Mouse (Mus musculus): ENCODE data around the gene Frzb.
"Not testable (repeated sequence)": the region's sequence is repeated elsewhere in the genome, so short reads cannot be mapped to it uniquely, and the experiment has no call there.

Gene Frzb

DNA sequence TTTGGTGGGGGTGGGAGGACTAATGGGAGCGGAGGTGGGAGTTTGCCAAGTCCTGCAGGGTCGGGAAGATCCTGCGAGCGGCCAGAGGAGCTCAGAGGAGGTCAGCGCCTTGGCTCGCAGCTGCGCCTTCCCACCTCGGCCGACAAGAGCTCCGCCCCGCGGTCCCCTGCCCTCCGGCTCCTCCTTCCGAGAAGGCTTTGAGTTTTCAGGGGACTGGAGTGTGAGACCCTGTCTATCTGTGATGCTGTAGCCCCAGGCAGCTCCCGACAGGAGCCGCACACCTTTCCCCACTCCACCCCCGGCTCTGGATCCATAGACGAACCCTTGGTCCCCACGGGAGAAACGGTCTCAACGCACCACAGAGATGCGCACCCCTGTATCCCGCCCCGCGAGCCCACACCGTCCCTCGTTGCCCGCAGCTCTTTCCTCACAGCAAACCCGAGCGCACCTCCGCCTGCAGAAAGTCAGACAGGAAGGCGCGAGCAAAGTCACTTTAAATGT lies at the start of gene Frzb:
TSS of gene Frzb (minus strand) at position 335 of the 501 bp plus-strand sequence.
- peak; percentile 88 for DNase-seq (ENCODE audit: low spot score)

DNA sequence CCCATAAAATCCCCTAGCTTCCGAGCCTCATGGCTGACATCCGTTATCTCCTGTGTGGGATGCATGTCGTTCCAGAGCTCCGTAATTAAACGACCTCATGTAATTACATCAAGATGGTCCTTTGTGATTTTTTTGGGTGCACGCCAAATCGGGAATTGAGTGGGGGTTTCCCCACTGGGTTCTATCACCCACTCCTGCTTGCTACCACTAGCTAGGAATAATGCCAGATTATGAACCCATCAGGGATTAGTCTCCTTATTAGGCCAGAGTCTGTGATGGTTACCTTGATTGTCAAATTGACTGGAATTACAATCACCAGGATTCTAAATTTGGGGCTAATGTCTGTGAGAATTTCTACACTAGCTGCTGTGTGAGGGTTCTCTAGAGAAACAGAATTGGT lies 47.9 kb upstream of the Frzb start:
- DNase-seq (ENCODE audit: low spot score) = not testable (repeated sequence)

DNA sequence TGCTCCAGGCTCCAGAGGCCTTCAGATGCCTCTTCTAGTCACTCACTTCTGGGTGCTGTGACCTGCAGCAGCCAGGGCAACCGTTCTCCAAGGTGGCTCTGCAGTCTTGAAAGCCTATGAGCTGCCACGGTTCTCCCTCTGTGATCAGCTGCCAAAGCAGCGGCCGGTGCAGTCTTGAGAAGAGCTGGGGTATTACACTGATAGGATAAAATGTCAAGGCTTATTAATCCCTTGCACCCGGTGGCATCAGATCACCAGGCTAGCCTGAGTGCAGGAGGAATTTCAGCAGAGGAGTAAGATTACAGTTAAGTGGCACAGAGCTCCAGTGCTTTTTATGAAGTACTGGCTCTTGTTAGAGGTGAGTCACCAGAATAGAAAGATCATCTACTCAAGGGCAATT lies 39.4 kb upstream of the Frzb start:
- DNase-seq (ENCODE audit: low spot score) = no peak

DNA sequence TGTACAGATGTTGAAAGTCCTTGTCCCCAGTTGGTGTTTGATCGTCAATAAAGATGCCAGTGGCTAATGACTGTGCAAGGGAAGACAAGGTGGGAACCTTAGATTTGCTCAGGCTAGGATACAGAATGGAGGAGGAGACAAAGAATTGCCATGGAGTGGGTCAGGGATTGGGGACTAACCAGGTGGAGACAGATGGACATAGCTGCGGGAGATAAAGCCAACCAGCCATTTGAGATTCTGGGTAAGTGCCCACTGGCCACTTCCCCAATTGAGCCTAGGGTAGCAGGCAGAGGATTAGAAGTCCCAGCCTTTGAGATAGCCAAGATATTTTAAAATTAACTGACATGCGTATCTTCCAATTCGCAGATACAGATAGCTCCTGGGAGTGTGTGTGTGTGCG lies 37.5 kb upstream of the Frzb start:
- DNase-seq (ENCODE audit: low spot score) = no peak

DNA sequence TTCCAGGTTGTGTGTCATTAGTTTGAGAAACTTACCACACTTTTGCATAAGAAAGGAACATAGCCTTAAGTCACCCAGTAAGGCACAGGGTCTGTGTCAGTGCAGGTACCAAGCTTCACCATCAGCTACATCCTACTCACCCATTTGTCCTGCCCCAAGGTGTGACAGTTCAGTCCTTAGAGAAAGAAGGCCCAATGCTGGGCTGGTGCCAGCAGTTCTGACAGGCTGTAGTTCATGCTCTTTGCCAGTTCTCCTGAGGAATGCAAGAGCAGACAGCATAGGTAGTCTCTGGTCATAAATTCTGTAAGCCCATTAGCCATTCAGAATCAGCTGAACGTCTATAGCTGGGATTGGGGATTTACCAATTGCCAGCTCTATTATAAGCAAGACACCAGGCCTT lies 28.4 kb upstream of the Frzb start:
- DNase-seq (ENCODE audit: low spot score) = no peak

DNA sequence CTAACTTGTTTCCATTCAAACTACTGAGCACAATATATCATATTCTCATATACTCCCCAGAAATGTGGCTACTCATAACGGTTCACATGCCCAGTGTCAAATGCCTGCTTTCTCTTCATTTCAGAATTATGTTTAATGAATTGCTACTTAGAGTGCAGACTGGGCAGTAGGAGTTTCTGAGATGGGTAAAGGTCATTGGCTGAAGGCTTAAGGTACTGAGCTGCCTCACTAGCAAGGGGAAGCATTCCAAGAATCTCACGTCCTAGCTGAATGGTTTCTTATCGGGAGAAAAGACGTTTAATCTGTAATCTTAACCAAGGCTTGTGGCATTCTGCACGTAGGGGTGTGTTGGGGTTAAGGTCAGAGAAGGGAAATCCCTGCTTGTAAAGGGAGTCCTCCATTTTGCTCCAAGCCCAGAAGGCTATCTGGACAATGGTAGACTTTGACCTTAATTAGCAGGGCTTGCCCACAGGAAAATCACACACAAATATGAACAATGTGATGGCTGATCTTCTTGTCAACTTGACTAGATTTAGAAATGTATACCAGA lies 26.9 kb upstream of the Frzb start:
- no peak for DNase-seq (ENCODE audit: low spot score)

DNA sequence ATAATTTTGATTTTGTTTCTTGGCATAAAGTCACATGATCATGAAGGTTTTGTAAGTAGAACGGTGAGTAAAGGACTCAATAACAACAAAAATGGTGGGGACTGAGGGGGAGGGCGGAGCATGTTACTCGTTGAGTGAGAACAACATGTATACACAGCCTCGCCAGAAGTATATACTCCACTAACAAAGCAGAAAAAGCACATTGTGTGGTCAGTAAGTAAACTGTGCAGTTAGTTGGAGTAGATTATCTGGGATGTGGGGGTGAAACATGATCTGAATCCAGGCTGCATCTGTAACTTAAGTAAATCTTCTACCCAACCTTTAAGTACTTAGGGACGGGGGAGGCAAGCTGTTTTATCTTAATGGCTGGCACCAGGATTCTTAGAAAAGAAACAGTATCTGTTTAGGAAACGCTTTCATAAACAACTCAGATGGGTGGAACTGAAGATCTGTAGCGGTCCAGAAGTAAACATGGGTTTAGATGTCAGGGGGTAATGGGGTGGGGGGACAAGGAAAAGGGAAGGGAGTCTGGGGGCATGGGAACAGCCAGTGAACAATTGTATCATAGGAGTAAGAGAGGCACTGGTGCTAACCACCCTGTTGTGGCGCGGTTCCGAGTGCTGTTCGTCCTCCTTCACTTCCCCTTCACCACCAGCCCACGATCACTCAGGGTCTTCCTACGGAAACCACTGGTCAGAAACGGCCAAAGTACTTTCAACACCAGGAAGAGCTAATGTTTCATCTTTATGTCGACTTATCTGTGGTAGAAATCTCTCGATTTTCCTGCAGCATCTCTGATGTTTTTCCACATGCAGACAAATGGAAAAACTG lies 18.8 kb upstream of the Frzb start:
- DNase-seq (ENCODE audit: low spot score) = no peak

DNA sequence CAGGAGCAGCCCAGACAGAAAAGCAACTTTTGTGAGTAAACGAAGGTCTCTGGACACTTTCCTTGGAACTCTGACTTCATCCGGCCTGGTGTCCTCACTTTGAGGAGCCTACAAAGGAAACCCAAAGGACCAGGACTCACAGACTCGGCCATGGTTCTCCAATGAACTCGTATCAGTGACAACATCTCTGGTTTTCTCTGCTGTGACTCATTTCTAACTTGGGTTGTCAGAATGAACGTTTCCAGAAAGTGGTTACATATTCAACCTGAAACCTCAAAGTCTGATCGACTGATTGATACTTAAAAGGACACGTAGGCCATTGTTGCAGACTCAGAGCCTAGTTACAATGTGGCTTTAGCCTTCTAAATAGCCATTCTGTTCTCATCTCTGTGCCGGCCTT lies 14.4 kb upstream of the Frzb start:
- no peak for DNase-seq (ENCODE audit: low spot score)

DNA sequence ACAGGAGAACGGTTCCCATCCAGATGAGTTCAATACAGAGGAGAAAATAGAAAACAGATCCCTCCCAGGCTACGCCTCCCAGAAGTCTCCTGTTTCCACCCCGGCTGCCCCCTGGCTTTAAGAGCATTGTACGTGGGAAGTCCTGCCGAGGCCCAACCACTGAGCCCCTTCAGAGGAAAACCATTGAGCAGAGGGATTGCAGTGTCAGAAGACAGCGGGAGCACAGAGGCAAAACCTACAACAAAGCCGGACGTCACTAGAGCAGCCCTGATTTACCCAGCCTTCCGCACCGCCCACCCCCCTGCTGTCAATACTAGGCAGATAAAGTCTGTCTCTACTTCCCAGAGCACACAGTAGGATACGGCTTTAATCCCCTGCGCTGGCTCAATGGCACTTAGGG lies 806 bp upstream of the Frzb start:
- DNase-seq (ENCODE audit: low spot score) = peak; percentile 85

DNA sequence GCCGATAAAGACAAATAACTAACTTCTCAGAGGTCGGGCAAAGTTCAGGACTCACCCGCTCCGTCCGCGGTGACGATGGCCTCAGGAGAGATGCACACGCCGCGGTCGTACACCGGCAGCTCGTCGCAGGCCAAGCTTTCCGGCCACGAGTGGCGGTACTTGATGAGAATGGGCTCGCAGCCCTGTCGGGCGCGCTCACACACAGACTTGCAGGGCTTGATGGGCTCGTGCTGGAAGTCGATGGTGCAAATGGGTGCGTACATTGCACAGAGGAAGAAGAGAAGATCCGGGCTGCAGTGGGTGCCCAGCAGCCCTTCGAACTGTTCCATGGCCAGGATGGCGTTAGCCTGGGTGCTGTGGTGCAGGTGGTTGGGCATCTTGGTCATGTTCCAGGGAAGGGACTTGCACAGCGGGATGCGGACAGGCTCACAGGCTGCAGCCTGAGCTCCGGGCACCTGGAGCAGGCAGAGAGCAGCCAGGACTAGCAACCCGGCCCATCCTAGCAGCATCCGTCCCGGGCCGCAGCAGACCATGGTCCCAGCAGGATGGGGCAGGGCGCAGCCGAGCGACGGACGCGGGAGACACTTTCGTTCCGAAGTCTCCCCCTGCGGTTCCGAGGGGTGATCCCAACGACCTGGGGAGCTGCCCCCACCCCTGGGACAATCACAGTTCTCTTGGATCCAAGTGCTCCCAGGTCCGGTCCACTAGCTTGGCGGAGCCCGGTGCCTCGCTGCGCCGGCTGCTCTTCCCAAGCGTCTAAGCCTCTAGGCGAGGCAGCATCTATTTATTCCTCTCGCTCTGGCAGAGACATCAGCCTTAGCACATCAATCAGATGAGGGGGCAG lies 895 bp downstream of the Frzb start:
- peak; percentile 57 for DNase-seq (ENCODE audit: low spot score)

DNA sequence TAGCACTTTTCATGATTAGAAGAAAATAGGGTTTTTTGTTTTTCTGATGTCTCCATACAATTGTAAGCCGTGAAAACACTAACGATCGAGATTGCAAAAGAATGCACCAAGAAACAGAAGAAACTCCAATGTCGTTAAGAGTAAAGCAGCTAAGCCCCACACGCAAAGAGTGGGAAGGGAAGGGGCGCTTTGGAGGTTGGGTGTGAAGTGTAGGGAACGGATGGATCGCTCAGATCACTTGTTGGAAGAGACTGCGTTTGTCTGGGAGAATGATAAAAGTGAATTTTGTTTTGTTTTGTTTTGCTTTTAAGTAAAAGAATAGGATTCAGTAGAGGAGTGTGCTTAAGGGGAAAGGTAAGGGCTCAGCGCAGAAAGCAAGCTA lies 1.5 kb downstream of the Frzb start:
- DNase-seq (ENCODE audit: low spot score) = peak; percentile 54

DNA sequence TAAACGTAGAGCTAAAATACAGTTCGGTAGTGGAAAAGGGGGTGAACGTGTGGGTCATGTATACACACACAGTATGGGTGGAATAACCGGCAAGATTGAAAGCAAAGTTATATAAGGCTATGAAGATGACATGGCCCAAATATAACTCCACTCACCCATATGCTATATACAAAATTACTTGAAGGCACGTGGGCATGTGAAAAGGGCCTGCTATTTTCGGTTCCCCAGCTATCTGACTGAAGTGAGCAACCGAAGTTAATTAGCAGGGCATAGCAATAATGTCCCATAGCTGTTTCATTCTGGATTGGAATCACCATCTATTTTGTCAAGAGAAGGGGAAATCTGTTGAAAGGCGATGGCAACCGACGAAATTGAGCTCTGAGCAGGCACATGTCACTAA lies 1.9 kb downstream of the Frzb start:
- DNase-seq (ENCODE audit: low spot score) = no peak

DNA sequence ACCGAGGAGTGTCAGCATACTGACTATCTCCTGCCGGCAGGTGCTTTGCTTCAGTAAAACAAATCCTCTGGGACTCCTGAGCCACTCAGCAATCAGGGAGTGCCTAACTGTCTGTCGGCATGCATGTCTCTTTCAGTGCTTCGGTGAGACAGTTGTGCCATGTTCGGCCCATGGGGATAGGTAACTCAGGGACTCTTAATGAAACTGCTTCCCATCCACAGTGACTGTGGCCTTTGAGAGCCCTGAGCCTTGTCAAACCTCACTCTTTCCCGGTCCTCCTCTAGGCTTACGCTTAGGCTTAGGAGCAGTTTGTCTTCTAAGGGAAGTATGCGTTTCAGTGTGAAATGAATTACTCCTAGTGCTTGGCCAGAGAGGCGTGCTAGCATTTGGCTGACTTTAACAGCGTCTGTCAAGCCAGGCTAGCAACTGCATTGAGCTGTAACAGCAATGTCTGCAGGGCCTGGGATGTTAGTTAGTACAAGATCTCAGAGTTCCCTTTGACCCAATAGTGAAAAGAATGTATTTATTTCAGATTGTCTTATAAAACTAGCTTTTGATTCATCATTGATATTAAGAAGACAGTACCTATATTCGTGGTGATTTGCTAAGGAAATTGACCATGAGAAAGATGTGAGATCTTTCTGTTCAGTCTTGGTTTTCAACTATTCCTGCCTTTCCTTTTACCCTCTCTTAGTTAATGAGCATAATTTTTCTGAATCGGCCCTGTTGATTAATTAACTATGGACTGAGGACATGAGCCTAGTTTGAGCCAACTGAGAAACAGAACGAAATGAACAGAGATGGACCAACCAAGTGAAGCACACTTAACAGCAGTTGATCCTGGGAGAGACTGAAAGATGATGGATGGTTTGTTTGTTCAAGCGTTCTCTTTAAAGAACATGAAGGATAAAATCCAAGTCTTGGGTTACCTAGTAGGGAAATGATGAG lies 2.7 kb downstream of the Frzb start:
- DNase-seq (ENCODE audit: low spot score) = peak; percentile 37

DNA sequence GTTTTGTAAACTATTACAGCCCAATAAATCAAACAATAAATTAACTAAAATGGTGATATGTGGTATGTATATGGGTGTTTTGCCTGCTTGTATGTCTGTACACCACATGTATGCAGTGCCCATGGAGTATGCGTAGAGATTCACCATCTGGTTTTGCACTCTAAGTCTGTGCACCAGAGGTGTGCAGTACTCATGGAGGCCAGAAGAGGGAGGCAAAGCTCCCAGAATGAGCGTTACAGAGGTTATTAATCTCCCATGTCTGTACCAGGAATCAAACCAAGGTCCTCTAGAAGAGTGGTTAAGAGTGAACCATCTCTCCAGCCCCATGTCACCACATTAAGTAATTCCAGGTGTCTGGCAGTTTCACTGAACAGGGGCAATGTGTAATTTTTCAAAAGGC lies 3.5 kb downstream of the Frzb start:
- peak; percentile 48 for DNase-seq (ENCODE audit: low spot score)

DNA sequence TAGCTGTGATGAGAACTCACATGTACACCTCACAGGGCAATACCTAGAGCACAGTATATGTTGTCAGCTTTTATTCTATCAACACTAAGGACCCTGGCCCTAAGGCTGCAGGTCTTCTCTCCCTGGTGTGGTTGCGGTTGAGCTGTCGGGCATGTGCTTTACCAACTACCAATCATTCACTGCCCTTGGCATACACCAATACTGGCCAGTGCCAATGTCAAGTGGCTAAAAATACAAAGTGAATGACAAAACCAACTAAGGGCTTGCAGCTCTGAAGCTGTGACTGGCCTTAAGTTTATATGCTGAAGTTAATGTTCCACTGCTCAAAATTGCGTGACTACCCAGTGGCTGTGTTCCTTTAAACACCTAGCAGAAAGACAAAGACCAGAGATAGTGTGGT lies 6.0 kb downstream of the Frzb start:
- DNase-seq (ENCODE audit: low spot score) = no peak

DNA sequence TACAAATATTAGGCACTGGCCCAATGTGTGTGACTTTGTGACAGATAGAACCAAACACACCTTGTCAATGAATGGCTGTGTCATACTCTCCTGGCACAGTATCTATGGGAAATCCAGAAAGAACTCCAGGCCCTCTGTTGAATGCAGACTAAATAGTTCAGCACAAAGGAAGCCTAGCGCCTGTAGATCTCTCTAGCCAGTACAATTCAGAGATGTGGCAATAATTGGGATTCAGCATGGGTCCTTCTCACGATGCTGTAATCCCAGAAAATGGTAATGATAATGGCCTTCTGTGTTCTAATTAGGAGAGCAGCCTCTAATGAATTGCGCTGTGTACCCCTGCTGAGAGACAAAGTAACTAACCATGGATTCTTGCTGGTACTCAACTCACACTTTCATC lies 8.6 kb downstream of the Frzb start:
- DNase-seq (ENCODE audit: low spot score) = no peak

DNA sequence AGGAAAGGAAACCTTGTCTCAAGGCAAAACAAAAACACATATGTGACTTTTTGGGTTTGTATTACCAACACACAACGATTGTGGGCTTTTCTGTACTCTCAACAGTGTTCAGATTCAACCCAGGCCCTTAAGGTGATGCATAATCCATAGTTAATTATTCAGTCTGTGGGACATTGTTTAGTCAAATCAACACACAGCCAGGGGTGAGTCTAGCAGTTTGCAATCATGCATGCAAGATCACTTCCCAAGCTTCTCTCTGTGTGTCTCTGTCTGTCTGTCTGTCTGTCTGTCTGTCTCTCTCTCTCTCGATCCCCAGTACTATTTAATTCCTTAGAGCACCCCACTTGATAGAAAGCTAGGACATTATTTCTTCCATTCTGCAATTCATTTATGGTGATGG lies 10.0 kb downstream of the Frzb start:
- no peak for DNase-seq (ENCODE audit: low spot score)

DNA sequence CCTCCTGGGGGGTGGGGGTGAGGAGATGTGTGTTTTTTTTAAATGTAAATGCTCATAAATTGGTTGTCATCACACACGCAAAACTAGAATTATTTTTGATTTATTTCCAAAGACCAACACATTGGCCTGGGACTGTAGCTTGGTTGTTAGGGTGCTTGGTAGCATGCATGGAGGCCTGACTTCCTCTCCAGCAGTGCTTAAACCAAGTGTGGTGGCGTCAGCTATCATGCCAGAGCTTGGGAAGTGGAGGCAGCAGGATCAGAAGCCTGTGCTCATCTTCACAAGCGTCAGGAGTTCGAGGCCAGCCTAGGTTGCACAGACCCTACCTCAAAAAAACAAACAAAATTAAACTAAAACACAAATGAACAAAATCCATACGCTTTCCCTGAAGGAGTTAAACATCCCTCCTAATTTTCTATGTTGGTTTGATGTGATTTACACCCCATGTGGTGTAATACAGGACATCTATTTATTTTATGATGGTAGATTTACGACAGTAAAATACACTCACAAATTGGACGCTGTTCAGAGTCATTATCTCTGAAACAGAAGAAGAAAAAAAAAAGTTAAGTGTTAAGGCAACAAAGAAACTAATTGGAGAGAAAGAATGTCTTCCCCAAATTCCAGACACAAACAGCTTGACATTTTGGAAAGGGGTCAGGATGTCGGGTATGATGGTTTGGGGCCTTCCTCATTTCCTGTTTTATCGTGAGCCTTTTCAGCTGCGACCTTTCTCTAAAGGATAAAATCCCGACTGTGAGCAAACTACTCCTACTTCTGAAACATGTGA lies 12.4 kb downstream of the Frzb start:
- no peak for DNase-seq (ENCODE audit: low spot score)

DNA sequence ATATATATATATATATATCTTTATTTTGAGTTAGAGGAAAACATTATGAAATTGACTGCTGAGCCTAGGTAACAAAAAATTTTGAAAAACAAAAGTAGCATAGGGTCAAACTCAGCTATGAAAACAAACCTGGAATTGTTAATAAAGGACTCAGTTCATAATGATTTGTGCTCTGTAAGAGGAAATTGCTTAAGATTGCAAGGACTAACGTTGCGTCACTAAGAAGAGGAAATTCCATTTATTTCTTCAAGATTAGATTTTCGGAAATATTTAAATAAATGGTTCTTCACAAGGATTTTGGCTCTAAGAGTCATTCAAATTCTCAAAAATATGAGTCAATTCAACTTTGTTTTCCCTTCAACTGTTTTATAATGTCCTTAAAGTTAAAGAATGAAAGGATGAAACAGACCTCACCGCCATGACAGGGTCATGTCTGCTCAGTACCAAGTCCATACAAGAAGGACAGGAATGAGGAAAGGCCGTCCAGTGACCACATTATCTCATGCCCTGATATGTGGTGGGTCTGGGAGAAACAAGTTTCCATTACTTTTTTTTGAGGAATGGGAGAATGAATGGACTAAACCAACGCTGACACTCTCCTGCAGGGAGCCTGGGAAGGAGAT lies 14.1 kb downstream of the Frzb start:
- no peak for DNase-seq (ENCODE audit: low spot score)

DNA sequence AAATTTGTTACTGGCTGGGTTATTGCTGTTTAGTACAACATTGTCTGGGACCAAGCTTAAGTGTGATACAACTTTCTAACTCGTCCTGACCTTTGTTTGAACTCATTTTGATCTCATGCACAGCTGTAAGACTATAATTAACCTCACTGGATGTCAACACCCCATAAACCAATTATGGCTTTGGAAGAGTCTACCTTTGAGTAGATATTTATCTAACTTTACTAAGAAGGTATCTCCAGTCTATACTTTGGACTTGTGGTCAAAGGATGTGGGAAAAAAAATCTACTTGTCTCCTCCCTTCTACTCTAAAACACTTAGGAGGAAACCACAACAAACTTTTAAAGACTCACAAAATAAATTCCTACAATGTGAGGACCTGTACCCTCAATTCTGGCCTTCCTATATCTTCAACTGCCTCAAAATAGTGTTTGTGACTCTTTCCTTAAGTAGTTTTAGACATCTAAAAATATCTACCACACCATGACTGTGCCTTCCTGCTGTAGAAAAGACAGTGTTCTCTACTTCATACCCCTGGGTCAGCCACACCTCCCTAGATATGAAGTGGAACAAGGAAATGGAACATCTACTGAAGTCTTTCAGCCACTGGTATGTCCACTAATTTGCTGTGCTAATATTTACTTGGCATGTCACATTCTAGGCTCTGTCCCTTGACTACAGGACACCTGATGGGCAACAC lies 16.9 kb downstream of the Frzb start:
- no peak for DNase-seq (ENCODE audit: low spot score)
